Mouse (Mus musculus): ENCODE measurements at regions not wholly inside any gene's neighbourhood (a gene's known extent, or its start where the extent isn't known, plus 50 kb on each side); places are given as distances from the start of the nearest gene placed in this dataset.
A peak's percentile ranks its signal among the peaks of the same experiment; 100 is the strongest.

DNA sequence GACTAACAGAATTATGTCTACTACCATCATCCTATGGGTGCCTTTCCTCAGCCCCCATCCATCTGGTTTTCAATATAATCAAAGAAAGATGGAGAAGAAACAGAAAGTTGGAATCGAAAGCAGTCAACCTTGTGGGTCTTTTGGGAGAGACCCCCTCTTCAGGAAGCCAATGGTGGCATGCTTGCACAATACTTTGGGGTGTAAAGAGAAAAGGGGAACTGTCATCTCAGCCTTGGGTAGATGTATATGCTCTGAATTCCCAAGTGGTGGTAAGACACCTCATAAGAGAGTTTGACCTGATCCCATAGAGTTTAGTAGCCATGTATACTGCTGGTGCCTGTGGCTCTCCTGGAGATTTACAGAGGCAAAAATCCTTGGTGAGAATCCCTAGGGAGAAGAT lies 61.6 kb upstream of the Srd5a3 start:
- dilution Hi-C loops (cut with MboI; ENCODE audit: extremely low pct_ligation_motif_present, extremely low pct_unique_long_range_greater_than_20kb, low sequenced_read_pairs), result no loop called here
- H3K4me1 ChIP-seq (ENCODE audit: control insufficient read depth in 1 of 2, insufficient read depth in 2 of 2), result peaks cover 4 to 8% of the 10 kb centered on the region in 2 experiments; a peak in 3 of 4 replicates
- in situ Hi-C loops (cut with MboI; ENCODE audit: low pct_ligation_motif_present, low pct_unique_long_range_greater_than_20kb, low sequenced_read_pairs), result no loop called here

DNA sequence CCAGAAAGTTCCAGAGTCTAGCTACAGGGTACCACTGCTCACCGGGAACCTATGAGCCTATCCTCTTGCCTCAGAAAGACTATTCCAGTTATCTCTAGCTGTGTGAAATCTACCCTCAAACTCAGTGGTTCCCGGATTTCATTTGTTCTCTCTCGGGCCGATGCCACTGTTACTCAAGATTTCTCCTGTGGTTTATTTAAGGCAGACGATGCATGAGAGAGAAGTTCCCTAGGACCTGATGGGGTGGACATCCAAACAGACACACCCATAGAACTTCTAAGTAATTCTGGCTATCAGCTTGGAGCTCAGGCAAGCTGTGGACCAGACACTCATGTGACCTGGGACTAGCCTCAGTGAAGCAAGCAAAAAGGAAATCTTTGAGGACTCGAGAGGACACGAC lies 63.8 kb upstream of the Srd5a3 start:
- in situ Hi-C loops (cut with MboI; ENCODE audit: low pct_ligation_motif_present, low pct_unique_long_range_greater_than_20kb, low sequenced_read_pairs), result no loop called here

More for the DNA sequence above, 61.6 kb upstream of the Srd5a3 start:
- Histone ChIP-seq H3K79me2 (replicated peaks; ENCODE audit: control insufficient read depth, extremely low read depth, insufficient read depth, poor library complexity, severe bottlenecking) (no peaks in the 10 kb centered on the region), H3K4me2 (ENCODE audit: insufficient read depth, low read depth, poor library complexity, severe bottlenecking) (no peak overlapping the region), H3K27me3 (replicated peaks) (no peaks in the 10 kb centered on the region), H3K36me3 (replicated peaks in 1 of 2; ENCODE audit: control insufficient read depth in 1 of 2, insufficient read depth in 1 of 2, low read length in 1 of 2) (no peaks in the 10 kb centered on the region), H3K9me3 (replicated peaks; ENCODE audit: low read length) (no peaks in the 10 kb centered on the region), H3K9ac (ENCODE audit: insufficient read depth, low read depth) (no peak overlapping the region), H3K27ac (ENCODE audit: insufficient read depth, low read depth) (no peak overlapping the region), H3K4me3 (replicated peaks in 1 of 3; ENCODE audit: low read depth in 2 of 3, low read length in 2 of 3, poor library complexity in 1 of 3) (no peak overlapping the region)
- no peak for DNase-seq (ENCODE audit: extremely low read depth)
- TF ChIP-seq USF2 (conservative IDR thresholded peaks at IDR 0.05; ENCODE audit: low read depth, low read length) (no peak), RCOR1 (conservative IDR thresholded peaks at IDR 0.05; ENCODE audit: low read depth, low read length) (no peak), MAFK (IDR thresholded peaks at IDR 0.05; ENCODE audit: insufficient replicate concordance, low read length) (no peak), BHLHE40 (IDR thresholded peaks at IDR 0.05; ENCODE audit: low read depth, low read length) (no peak), PAX5 (IDR thresholded peaks at IDR 0.05; ENCODE audit: low read length) (no peak), UBTF (IDR thresholded peaks at IDR 0.05; ENCODE audit: low read depth, low read length) (no peak), ZC3H11A (IDR thresholded peaks at IDR 0.05; ENCODE audit: low read depth, low read length) (no peak), ZMIZ1 (IDR thresholded peaks at IDR 0.05; ENCODE audit: low read depth, low read length) (no peak), NRF1 (IDR thresholded peaks at IDR 0.05; ENCODE audit: low read depth, low read length) (no peak), ZKSCAN1 (IDR thresholded peaks at IDR 0.05; ENCODE audit: borderline replicate concordance, low read depth, low read length) (no peak), EP300 (IDR thresholded peaks at IDR 0.05; ENCODE audit: low read length) (no peak)

GRCm38 (mm10) chr5:76075401-76075800 lies 64.7 kb upstream of the Srd5a3 start:
- DNase-seq (ENCODE audit: extremely low read depth), result no peak
- Histone ChIP-seq H3K4me3 (replicated peaks in 1 of 3; ENCODE audit: low read depth in 2 of 3, low read length in 2 of 3, poor library complexity in 1 of 3) (peak overlapping the region in 1 of 3 experiments; percentile 1), H3K27ac (ENCODE audit: insufficient read depth, low read depth) (no peak overlapping the region), H3K4me1 (ENCODE audit: control insufficient read depth in 1 of 2, insufficient read depth in 2 of 2) (peaks cover 4 to 8% of the 10 kb centered on the region in 2 experiments; a peak in 3 of 4 replicates), H3K27me3 (replicated peaks) (no peaks in the 10 kb centered on the region), H3K4me2 (ENCODE audit: insufficient read depth, low read depth, poor library complexity, severe bottlenecking) (peak overlapping the region; percentile 76), H3K9ac (ENCODE audit: insufficient read depth, low read depth) (no peak overlapping the region; the same call in 1 of the 2 replicates), H3K9me3 (replicated peaks; ENCODE audit: low read length) (no peaks in the 10 kb centered on the region), H3K79me2 (replicated peaks; ENCODE audit: control insufficient read depth, extremely low read depth, insufficient read depth, poor library complexity, severe bottlenecking) (no peaks in the 10 kb centered on the region), H3K36me3 (replicated peaks in 1 of 2; ENCODE audit: control insufficient read depth in 1 of 2, insufficient read depth in 1 of 2, low read length in 1 of 2) (no peaks in the 10 kb centered on the region)
- dilution Hi-C loops (cut with MboI; ENCODE audit: extremely low pct_ligation_motif_present, extremely low pct_unique_long_range_greater_than_20kb, low sequenced_read_pairs), result no loop called here
- in situ Hi-C loops (cut with MboI; ENCODE audit: low pct_ligation_motif_present, low pct_unique_long_range_greater_than_20kb, low sequenced_read_pairs), result no loop called here
- no peak for TF ChIP-seq MAFK (IDR thresholded peaks at IDR 0.05; ENCODE audit: insufficient replicate concordance, low read length)
- 0 out of 2 replicates have a peak, but pooled peaks have one; percentile 12 for TF ChIP-seq ETS1 (conservative IDR thresholded peaks at IDR 0.05; ENCODE audit: low read depth, low read length)
- no peak for TF ChIP-seq ZKSCAN1 (IDR thresholded peaks at IDR 0.05; ENCODE audit: borderline replicate concordance, low read depth, low read length)
- no peak for TF ChIP-seq TCF12 (IDR thresholded peaks at IDR 0.05; ENCODE audit: low read depth, low read length)
- no peak for TF ChIP-seq MAZ (IDR thresholded peaks at IDR 0.05; ENCODE audit: low read depth, low read length)
- TF ChIP-seq NRF1 (IDR thresholded peaks at IDR 0.05; ENCODE audit: low read depth, low read length), result 0 out of 2 replicates have a peak, but pooled peaks have one; percentile 39
- TF ChIP-seq EP300 (IDR thresholded peaks at IDR 0.05; ENCODE audit: low read length), result peak; percentile 43; the same call in 1 of the 2 replicates
- no peak for TF ChIP-seq NELFE (IDR thresholded peaks at IDR 0.05; ENCODE audit: low read depth, low read length)

More for the DNA sequence above, 63.8 kb upstream of the Srd5a3 start:
- Histone ChIP-seq H3K4me1 (ENCODE audit: control insufficient read depth in 1 of 2, insufficient read depth in 2 of 2) (peaks cover 4 to 8% of the 10 kb centered on the region in 2 experiments; a peak in 3 of 4 replicates), H3K4me2 (ENCODE audit: insufficient read depth, low read depth, poor library complexity, severe bottlenecking) (no peak overlapping the region), H3K27ac (ENCODE audit: insufficient read depth, low read depth) (no peak overlapping the region), H3K4me3 (replicated peaks in 1 of 3; ENCODE audit: low read depth in 2 of 3, low read length in 2 of 3, poor library complexity in 1 of 3) (no peak overlapping the region), H3K9me3 (replicated peaks; ENCODE audit: low read length) (no peaks in the 10 kb centered on the region), H3K36me3 (replicated peaks in 1 of 2; ENCODE audit: control insufficient read depth in 1 of 2, insufficient read depth in 1 of 2, low read length in 1 of 2) (no peaks in the 10 kb centered on the region), H3K9ac (ENCODE audit: insufficient read depth, low read depth) (no peak overlapping the region), H3K79me2 (replicated peaks; ENCODE audit: control insufficient read depth, extremely low read depth, insufficient read depth, poor library complexity, severe bottlenecking) (no peaks in the 10 kb centered on the region), H3K27me3 (replicated peaks) (no peaks in the 10 kb centered on the region)
- dilution Hi-C loops (cut with MboI; ENCODE audit: extremely low pct_ligation_motif_present, extremely low pct_unique_long_range_greater_than_20kb, low sequenced_read_pairs), result no loop called here
- no peak for DNase-seq (ENCODE audit: extremely low read depth)
- TF ChIP-seq ZNF384 (IDR thresholded peaks at IDR 0.05; ENCODE audit: low read depth, low read length) (no peak), MYC (IDR thresholded peaks at IDR 0.05; ENCODE audit: low read depth, low read length) (no peak), MAX (IDR thresholded peaks at IDR 0.05; ENCODE audit: low read length) (no peak), NELFE (IDR thresholded peaks at IDR 0.05; ENCODE audit: low read depth, low read length) (no peak), ZMIZ1 (IDR thresholded peaks at IDR 0.05; ENCODE audit: low read depth, low read length) (no peak)
